Mouse (Mus musculus) bone marrow, adult 2 months (tissue): ENCODE results near the gene Srrm4.

ENCODE experiments used
- CTCF ChIP-seq: fragments of 200-500 bp; IDR thresholded peaks from 2 replicates; pipeline ENCODE4 v1.5.1; 2011; ENCODE audit warnings: low read length, control low read depth; ENCODE audit not compliant: control insufficient read depth, insufficient read depth
- POLR2A ChIP-seq: fragments of 200-500 bp; IDR thresholded peaks from 2 replicates; pipeline ENCODE4 v1.6.1; 2011; ENCODE audit warnings: low read depth, mild to moderate bottlenecking, control low read depth, low read length, borderline replicate concordance; ENCODE audit not compliant: control insufficient read depth

GRCm38 (mm10) chr5:116420213-116420612, 171.4 kb downstream of the Srrm4 start:
- TF ChIP-seq POLR2A (no peak), CTCF (no peak)
